Mouse (Mus musculus): ENCODE measurements around the gene Mllt6.
"Not testable (repeated sequence)": the region's sequence is repeated elsewhere in the genome, so short reads cannot be mapped to it uniquely, and the experiment has no call there.

Gene Mllt6

GRCm38 (mm10) chr11:97650341-97650740 is 12.9 kb upstream of the Mllt6 start:
- DNase-seq = no peak

- DNase-seq = not testable (repeated sequence)
Observed at GRCm38 (mm10) chr11:97653376-97653775, 9.8 kb upstream of the Mllt6 start.

DNA sequence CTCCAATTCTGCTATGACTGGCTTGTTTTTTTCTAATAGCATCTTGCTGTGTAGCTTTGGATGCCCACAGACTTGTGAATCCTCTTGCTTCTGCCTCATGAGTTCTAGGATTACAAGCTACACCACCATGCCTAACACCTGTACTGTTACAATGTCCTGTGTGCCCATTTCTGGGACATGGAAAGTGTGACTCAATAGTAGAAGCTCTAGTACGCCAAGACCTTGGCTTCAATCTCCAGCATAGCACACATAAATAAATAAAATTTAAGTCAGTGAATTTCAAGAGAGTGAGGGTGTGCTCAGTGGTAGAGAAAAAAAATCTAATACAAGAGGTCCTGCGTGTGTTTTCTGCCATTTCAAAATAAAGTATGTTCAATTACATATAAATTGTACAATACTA is 9.0 kb upstream of the Mllt6 start:
- no peak for DNase-seq

DNA sequence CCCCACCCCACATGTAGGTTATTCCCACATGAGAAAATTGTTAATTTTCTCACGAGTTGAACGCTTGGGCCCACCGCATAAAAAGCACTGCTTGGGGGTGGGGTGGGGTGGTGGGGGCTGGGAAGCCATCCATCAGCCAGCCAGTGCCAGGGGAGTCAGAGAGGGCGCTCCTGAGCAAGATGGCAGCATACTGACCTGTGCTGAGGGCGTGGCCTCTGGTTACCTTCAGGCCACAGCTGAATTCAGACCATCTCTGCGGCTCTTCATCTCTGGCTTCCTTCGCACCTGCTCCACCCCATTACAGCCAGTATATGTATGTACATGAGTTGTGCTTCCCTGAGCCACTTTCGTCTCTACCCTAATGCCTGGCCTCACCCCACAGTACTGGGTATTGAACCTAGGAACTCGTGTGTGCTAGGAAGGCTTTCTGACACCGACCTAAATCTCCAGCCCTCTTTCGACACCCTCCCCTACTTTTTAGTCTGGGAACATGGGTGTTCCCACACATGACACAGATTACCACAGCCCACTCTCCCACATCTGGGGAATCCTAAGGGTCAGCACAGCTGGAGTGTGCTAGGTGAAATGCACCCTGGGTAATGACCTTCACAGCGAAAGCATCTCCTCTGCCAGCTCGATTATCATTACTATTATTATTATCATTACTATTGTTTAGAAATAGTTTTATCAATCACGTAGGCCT is 6.8 kb upstream of the Mllt6 start:
- no peak for DNase-seq

DNA sequence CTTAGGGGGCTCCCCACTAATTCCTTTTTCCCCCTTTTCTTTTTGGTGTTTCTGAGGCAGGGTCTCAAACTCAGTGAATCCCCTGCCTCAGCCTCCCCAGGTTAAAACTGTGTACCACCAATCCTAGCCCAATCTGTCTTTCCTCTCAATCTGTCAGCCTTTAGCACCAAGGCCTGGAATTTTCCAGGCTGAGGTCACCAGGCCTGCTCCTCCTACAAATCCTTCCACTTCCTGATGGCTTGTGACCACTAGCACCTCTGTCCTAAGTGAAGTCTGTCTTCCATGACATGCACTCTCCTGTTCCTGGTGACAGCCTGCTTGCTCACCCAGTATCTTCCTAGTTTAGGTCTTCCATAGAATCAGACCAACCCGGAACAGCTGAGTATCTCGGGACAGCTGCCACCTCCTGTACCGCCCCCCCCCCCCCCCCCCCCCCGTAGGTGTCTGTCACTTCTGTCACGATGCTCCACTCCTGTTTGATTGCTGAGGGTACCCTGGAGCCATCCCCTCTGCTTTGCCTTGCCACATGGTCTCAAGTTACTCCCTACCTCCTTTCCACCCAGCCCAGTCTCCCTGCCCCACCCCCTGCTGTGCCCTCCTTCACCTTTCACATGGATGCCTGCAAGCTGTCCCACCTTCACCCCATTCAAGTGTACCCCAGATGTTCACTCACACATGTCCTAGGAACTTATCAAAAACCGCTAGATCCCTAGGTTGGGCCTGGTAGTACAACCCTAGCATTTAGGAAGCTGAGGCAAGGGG is 5.8 kb upstream of the Mllt6 start:
- DNase-seq = no peak

DNA sequence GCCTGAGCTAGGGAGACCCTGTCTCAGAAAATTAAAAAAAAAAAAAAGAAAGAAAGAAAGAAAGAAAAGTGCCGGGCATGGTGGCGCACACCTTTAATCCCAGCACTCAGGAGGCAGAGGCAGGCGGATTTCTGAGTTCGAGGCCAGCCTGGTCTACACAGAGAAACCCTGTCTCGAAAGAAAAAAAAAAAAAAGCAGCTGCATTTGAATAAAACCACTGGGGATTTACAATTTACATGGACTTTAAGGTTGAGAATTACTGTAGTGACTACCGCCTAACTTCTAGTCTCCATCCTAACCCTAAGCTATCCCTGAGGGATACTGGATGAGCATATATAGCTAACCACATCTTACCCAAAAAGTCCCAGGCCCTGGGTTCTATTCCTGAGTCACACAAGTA is 5.2 kb upstream of the Mllt6 start:
- DNase-seq = not testable (repeated sequence)

DNA sequence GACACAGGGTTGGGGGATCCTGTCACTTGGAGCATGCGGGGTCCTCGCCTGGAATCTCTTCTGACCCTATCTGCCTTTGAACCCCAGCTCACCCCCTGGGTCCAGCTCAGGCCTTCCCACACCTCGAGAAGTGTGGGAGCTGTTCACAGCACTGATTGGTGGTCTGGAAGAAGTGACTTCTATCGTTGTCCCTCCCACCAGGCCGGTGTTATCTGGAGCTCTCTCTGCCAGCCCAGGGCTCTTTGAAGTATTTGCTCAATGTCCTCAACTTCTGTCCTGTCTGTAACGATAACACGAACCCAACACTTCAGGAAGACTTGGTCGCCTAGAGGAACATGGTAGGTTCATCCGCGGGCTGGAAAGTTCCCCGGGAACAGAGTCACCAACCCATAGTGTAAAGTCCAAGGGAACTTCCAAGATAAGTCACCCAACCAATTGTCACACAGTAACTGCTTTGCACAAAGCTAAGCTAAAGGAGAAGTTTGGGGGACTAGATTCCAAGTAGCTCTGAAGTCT is 4.4 kb upstream of the Mllt6 start:
- DNase-seq = no peak

DNA sequence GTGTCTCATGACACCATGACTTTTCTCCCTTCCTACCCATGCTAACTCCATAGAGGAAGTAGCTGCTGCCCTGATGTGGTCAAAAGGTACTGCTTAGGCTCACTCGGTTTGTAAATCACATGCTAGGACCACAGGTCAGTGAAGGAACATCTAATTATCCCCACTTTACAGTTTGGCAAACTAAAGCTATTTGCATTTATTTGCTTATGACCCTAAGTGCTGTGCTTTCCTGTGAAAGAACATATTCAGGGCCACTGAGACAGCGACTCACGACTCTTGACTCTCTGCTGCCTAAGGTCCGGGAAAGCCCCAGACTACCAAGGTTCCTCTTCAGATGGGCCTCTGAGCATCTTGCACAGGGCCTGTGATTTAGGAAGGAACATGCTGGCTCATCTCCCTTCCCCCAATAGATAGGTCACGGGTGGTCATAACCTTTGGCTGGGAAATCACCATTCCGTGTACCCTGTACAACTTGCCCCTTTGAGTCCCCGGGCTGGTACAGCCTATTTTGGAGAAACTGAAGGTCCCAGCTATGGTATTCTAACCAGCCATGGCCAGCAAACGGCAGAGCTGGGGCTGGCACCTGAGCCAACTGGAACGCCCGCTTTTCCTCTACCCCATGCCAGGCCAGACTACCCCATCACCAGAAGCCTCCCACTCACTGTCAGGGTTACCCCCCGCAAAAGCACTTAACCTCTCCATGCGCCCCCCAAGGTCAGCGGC is 3.8 kb upstream of the Mllt6 start:
- no peak for DNase-seq

GRCm38 (mm10) chr11:97659990-97660714 is 3.1 kb upstream of the Mllt6 start:
- DNase-seq = peak; percentile 83

DNA sequence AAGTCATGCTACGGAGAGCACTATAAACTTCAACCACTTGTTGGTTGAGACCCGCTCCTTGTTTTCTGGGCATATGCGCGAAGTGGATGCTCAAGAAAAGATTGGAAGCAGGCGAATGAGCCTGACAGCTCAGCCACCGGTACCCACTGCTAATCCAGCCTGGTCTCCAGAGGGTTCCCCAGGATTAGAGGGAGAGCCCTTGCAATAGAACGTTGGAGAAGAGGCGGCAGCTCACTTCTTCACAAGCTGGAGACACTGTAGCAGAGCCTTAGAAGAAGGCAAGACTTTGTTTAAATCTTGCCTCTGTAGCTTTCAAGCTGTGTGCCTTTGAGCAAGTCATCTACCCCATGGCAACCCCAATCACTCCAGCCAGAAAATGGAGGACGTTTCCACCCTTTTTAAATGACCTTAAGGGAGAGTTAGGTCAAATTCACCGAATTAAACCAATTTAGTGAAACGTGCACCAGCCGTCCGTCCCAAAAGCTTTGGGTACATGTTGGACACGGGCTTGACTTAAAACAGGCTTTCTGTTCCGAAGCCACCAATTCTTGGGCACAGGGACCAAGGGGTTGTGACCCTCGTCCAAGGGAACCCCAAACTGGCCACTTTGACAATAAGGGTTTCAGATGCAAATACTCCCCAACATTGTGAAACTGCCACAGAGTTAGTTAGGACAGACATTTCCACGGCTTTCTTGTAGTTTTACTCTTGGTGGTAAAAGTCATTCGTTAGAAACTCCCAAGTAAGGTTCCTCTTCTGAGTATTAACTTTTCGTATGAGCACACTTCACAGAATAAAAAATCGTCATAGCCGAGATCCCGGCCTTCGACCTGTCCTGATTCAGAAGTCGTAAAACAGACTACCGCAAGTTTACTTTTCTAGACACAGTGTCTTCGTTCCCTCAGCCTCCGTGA is 2.2 kb upstream of the Mllt6 start:
- peak; percentile 25 for DNase-seq

GRCm38 (mm10) chr11:97661648-97662133 is 1.5 kb upstream of the Mllt6 start:
- DNase-seq = peak; percentile 83

DNA sequence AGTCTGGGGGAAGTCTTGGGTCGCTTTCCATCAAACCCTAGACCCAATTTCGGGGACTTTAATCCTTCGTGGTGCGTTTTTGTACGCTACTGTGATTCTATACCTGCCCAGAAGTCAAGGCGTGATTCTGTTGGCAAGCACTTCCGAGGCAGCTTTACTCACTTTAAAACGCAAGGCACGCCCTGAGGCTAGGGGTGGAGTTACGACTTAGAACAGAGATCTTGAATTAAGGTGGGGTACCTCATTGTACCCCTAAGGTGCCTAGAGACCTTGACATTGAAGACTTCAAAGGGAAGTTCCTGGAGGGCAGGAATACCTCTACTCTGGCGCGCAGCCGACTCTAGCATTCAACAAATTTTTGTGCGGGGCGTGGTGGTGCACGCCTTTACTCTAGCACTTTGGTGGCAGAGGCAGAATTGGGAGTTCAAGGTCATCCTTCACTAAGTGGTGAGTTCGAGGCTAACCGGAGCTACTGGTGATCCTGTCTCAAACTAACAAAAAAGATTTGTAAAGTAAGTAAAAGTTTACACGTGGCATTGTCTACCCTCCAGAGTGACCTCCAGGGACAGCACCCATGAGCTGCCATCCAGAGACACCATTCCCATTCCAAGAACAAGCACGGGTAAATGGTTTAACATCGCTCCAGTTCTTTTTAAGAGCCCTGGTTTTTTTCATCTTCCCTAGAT is 864 bp upstream of the Mllt6 start:
- peak; percentile 67 for DNase-seq

DNA sequence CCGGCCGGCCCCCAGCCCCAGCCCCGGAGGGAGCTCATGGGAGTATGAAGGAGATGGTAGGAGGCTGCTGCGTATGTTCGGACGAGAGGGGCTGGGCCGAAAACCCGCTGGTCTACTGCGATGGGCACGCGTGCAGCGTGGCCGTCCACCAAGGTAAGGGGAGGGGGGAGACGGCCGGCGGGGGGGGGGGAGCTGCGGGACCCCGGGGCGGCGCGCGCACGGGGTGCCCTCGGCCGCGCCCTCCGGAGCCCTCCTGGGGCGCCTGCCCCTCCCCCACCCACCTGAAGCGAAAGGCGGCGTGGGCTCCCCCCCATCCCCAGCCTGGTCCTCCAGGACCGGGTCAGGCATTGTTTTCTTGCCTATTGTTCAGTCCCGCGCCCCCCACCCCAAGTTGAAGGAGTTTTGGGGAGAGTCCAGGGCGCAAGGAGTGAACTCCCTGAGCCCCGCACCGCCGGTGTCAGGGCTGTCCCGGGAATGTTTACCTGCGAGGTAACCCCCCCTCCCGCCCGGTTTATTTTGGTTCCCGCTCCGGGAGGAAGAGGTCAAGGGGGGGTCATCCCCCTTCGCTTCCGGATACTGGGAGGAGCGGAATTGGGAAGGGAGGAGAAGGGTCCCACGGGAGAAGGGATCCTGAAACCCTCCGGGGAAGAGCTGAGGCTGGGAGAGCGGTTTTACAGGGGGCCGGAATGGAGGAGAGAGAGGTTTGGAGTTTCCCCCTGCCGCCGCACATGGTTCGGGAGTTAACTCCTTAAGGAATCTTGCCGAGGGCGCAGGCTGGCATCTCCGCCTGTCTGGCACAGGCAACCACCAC is 519 bp downstream of the Mllt6 start:
- peak; percentile 39 for DNase-seq

DNA sequence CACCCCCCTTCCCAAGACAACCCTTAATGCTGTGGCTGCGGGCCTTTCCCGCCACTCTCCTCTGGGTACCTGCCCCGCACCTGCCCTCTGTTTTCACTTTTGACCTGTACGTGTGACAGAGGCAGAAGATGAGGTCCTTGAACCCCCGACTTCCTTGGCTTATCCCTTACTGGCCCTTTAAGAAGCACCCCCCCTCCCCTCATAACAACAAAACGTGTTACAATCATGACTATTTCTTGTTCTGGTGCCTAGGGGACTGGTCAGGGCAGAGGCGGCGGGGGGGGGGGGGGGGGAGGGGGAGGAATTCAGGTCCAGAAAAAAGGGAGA is 1.1 kb downstream of the Mllt6 start:
- no peak for DNase-seq

- DNase-seq = peak; percentile 56
Observed at GRCm38 (mm10) chr11:97664771-97665240, 1.6 kb downstream of the Mllt6 start.

- DNase-seq = no peak
Observed at GRCm38 (mm10) chr11:97665431-97665830, 2.2 kb downstream of the Mllt6 start.

- no peak for DNase-seq
Observed at GRCm38 (mm10) chr11:97666221-97666620, 3.0 kb downstream of the Mllt6 start.

GRCm38 (mm10) chr11:97666794-97667193 is 3.6 kb downstream of the Mllt6 start:
- DNase-seq = no peak

DNA sequence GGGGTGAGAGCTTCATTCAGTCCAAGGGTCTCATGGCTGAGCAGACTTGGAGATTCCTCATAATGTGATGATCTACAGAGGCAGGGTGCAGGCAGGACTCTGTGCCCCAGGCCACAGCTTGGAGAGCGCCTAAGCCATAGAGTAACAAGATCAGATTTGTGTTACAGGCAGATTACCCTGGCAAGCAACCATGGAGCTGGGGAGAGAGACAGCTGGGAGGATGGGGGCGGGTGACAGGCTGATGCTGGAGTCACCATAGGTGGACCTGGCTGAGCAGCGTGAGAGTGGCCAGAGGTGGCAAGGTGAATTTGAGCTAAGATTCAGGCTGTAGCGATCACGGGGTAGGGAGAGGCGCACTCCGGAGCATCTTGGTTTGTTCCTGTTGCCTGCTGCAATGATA is 4.9 kb downstream of the Mllt6 start:
- DNase-seq = no peak

GRCm38 (mm10) chr11:97669268-97669667 is 6.1 kb downstream of the Mllt6 start:
- DNase-seq = no peak
